Mouse (Mus musculus) monocyte, adult 59 days (primary cell): ENCODE results near the gene G6pc2. TPM values are rescaled to one million over a fixed set of nuclear protein-coding genes. Genes with fewer than 3 reads are reported as not detected.

ENCODE experiments used
- total RNA-seq, 2 experiments: library from RNA; stranded (reverse); gene quantifications; one replicate each; pipeline ENCODE4 v1.2.4; 2023

The G6pc2 gene
- not detected for total RNA-seq

GRCm38 (mm10) chr2:69210773-69211172 is at the start of gene G6pc2:
Gene G6pc2 (plus strand): TSS chr2:69211073.

DNA sequence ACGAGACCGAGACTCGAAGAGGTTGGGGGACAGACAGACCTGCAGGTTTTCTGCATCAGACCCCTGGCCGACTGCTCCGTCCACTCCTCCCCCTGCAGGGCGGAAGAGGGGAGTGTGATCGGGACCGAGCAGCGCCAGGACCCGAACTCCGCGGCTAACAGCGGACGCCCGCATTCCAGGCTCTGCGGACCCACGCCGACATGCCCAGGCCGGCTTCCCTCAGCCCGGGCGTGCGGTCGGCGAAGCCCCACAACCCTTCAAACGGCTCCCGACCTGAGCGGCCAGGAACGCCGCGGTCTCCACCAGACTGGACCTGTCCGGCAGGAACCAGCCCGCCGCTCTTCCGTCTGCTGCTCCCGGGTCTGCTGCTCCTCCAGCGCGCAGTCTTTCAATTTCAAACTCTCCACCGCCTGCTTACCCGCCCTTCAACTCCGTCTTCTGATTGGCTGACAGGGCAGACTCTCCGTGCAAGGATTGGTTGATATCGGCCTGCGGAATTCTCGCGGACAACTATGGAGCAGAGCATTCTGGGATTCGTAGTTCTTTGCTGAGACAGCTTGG is 5.0 kb upstream of the G6pc2 start, which contains the start of gene Spc25:
Gene Spc25, minus strand, starts transcription at position 404 of the 561 bp plus-strand sequence.

Other genes with a start within 250 kb of the G6pc2 start
- gene Nostrin, start 75.3 kb upstream of the G6pc2 start, total RNA-seq = 1 to 10 TPM; 8.0 to 8.5 TPM
- gene Spc25, start 4.9 kb upstream of the G6pc2 start, total RNA-seq = 1 to 10 TPM in 1 of 2 experiments, under 1 TPM in 1; 0.82 to 1.4 TPM
- not detected for gene Abcb11, start 131.5 kb downstream of the G6pc2 start, total RNA-seq
- gene Dhrs9, start 169.4 kb downstream of the G6pc2 start, total RNA-seq = under 1 TPM; 0.21 to 0.24 TPM